Mouse (Mus musculus) MEL (cell line): ENCODE results near the gene Laptm4a. TPM values are rescaled to one million over a fixed set of nuclear protein-coding genes. Genes with fewer than 3 reads are reported as not detected.

Experiments used
- DNase-seq: peaks from one replicate; pipeline ENCODE4 v3.0.0; 2011; ENCODE audit warnings: low read depth, low spot score
- H3K27ac ChIP-seq: 2 replicates; pipeline ENCODE4 v1.5.1; 2012; ENCODE audit warnings: low read depth, mild to moderate bottlenecking, control low read depth, low read length, moderate library complexity; ENCODE audit not compliant: control insufficient read depth
- H3K27me3 ChIP-seq, 2 experiments: fragments of 150-350 bp in 1 of 2; sonication (generic) in 1 of 2; 2 replicates each; pipeline ENCODE4 v1.6.1; 2012; ENCODE audit warnings: low read length in 2 of 2, mild to moderate bottlenecking in 2 of 2, improper control_type of control experiment in 1 of 2, moderate library complexity in 1 of 2; ENCODE audit not compliant: insufficient read depth in 2 of 2, control insufficient read depth in 1 of 2
- H3K36me3 ChIP-seq, 2 experiments: 2 replicates each; pipeline ENCODE4 v1.6.1; 2012 to 2014; ENCODE audit warnings: low read length in 2 of 2, improper control_type of control experiment in 1 of 2, inconsistent platforms in 1 of 2, mild to moderate bottlenecking in 1 of 2; ENCODE audit not compliant: insufficient read depth in 2 of 2, control insufficient read depth in 1 of 2
- H3K4me1 ChIP-seq, 2 experiments: fragments of 150-350 bp in 1 of 2; sonication (generic) in 1 of 2; 2 replicates each; pipeline ENCODE4 v1.6.1; 2012; ENCODE audit warnings: low read length in 2 of 2, improper control_type of control experiment in 1 of 2, mild to moderate bottlenecking in 1 of 2; ENCODE audit not compliant: insufficient read depth in 2 of 2, control insufficient read depth in 1 of 2
- H3K4me3 ChIP-seq, 2 experiments: fragments of 150-350 bp in 1 of 2; sonication (generic) in 1 of 2; 2 replicates each; pipeline ENCODE4 v1.5.1; 2012; ENCODE audit warnings: low read depth in 2 of 2, low read length in 2 of 2, mild to moderate bottlenecking in 2 of 2, moderate library complexity in 2 of 2, control low read depth in 1 of 2, improper control_type of control experiment in 1 of 2; ENCODE audit not compliant: control insufficient read depth in 1 of 2, insufficient read depth in 1 of 2
- H3K79me2 ChIP-seq: 2 replicates; pipeline ENCODE4 v1.6.1; 2012; ENCODE audit warnings: mild to moderate bottlenecking, low read length, moderate library complexity; ENCODE audit not compliant: control insufficient read depth, poor library complexity, insufficient read depth
- H3K9ac ChIP-seq: 2 replicates; pipeline ENCODE4 v1.6.1; 2012; ENCODE audit warnings: low read depth, mild to moderate bottlenecking, control low read depth, low read length, moderate library complexity; ENCODE audit not compliant: control insufficient read depth, poor library complexity, severe bottlenecking
- H3K9me3 ChIP-seq: fragments of 150-350 bp; sonication (generic); replicated peaks from 2 replicates; pipeline ENCODE4 v1.6.1; 2012; ENCODE audit warnings: mild to moderate bottlenecking, low read length, improper control_type of control experiment, moderate library complexity; ENCODE audit not compliant: insufficient read depth
- BHLHE40 ChIP-seq: IDR thresholded peaks from 2 replicates; pipeline ENCODE4 v1.6.1; 2012; ENCODE audit warnings: low read depth, mild to moderate bottlenecking, inconsistent platforms, low read length, improper control_type of control experiment, borderline replicate concordance
- CHD2 ChIP-seq: IDR thresholded peaks from 2 replicates; pipeline ENCODE4 v1.6.1; 2011; ENCODE audit warnings: low read length, improper control_type of control experiment
- CTCF ChIP-seq, 3 experiments: IDR thresholded peaks in 2 of 3; conservative IDR thresholded peaks in 1 of 3; 2 replicates each; pipeline ENCODE4 v1.5.1; 2011 to 2012; ENCODE audit warnings: low read length in 3 of 3, low read depth in 2 of 3, mild to moderate bottlenecking in 2 of 3, improper control_type of control experiment in 1 of 3, inconsistent platforms in 1 of 3, mixed read lengths in 1 of 3, moderate library complexity in 1 of 3; ENCODE audit not compliant: control insufficient read depth in 1 of 3, insufficient read depth in 1 of 3, poor library complexity in 1 of 3, severe bottlenecking in 1 of 3
- E2F4 ChIP-seq: IDR thresholded peaks from 2 replicates; pipeline ENCODE4 v1.6.1; 2011; ENCODE audit warnings: low read depth, low read length, improper control_type of control experiment, borderline replicate concordance
- ELF1 ChIP-seq: IDR thresholded peaks from 2 replicates; pipeline ENCODE4 v1.6.1; 2014; ENCODE audit warnings: low read depth, mild to moderate bottlenecking, inconsistent platforms, low read length, improper control_type of control experiment, moderate library complexity
- EP300 ChIP-seq, 2 experiments: IDR thresholded peaks; 2 replicates each; pipeline ENCODE4 v1.6.1; 2011; ENCODE audit warnings: improper control_type of control experiment in 2 of 2, low read length in 2 of 2, low read depth in 1 of 2, mild to moderate bottlenecking in 1 of 2
- ETS1 ChIP-seq: IDR thresholded peaks from 2 replicates; pipeline ENCODE4 v1.6.1; 2012; ENCODE audit warnings: low read depth, mild to moderate bottlenecking, inconsistent platforms, low read length, improper control_type of control experiment, moderate library complexity
- GABPA ChIP-seq: IDR thresholded peaks from 2 replicates; pipeline ENCODE4 v1.6.1; 2012; ENCODE audit warnings: low read depth, mild to moderate bottlenecking, inconsistent platforms, low read length, improper control_type of control experiment, moderate library complexity
- GATA1 ChIP-seq: IDR thresholded peaks from 2 replicates; pipeline ENCODE4 v1.6.1; 2011; ENCODE audit warnings: low read depth, low read length, improper control_type of control experiment
- KAT2A ChIP-seq: conservative IDR thresholded peaks from 2 replicates; pipeline ENCODE4 v1.6.1; 2012; ENCODE audit warnings: low read depth, low read length, improper control_type of control experiment, inconsistent platforms
- MAFK ChIP-seq: IDR thresholded peaks from 2 replicates; pipeline ENCODE4 v1.6.1; 2011; ENCODE audit warnings: low read depth, mild to moderate bottlenecking, low read length, improper control_type of control experiment, borderline replicate concordance
- MAX ChIP-seq: IDR thresholded peaks from 2 replicates; pipeline ENCODE4 v1.6.1; 2011; ENCODE audit warnings: low read length, improper control_type of control experiment
- MAZ ChIP-seq: IDR thresholded peaks from 2 replicates; pipeline ENCODE4 v1.6.1; 2012; ENCODE audit warnings: low read depth, mild to moderate bottlenecking, inconsistent platforms, low read length, improper control_type of control experiment
- MXI1 ChIP-seq: IDR thresholded peaks from 2 replicates; pipeline ENCODE4 v1.6.1; 2011; ENCODE audit warnings: mild to moderate bottlenecking, low read depth, low read length, improper control_type of control experiment
- MYB ChIP-seq: IDR thresholded peaks from 2 replicates; pipeline ENCODE4 v1.6.1; 2011; ENCODE audit warnings: mild to moderate bottlenecking, low read depth, low read length, improper control_type of control experiment
- MYC ChIP-seq: IDR thresholded peaks from 2 replicates; pipeline ENCODE4 v1.6.1; 2011; ENCODE audit warnings: low read depth, mild to moderate bottlenecking, low read length, improper control_type of control experiment, moderate library complexity
- NELFE ChIP-seq: IDR thresholded peaks from 2 replicates; pipeline ENCODE4 v1.6.1; 2011; ENCODE audit warnings: low read depth, low read length, improper control_type of control experiment
- POLR2AphosphoS2 ChIP-seq: IDR thresholded peaks from 2 replicates; pipeline ENCODE4 v1.6.1; 2011; ENCODE audit warnings: low read length, improper control_type of control experiment
- POLR2AphosphoS5 ChIP-seq: IDR thresholded peaks from 2 replicates; pipeline ENCODE4 v1.6.1; 2012; ENCODE audit warnings: low read depth, borderline replicate concordance, mild to moderate bottlenecking, inconsistent platforms, low read length, moderate library complexity, mixed read lengths
- RAD21 ChIP-seq: IDR thresholded peaks from 2 replicates; pipeline ENCODE4 v1.6.1; 2011; ENCODE audit warnings: mild to moderate bottlenecking, low read depth, low read length, improper control_type of control experiment
- RCOR1 ChIP-seq: IDR thresholded peaks from 2 replicates; pipeline ENCODE4 v1.6.1; 2012; ENCODE audit warnings: low read depth, mild to moderate bottlenecking, inconsistent platforms, low read length, improper control_type of control experiment
- SIN3A ChIP-seq: IDR thresholded peaks from 2 replicates; pipeline ENCODE4 v1.6.1; 2012; ENCODE audit warnings: low read length, improper control_type of control experiment, inconsistent platforms
- SMC3 ChIP-seq: IDR thresholded peaks from 2 replicates; pipeline ENCODE4 v1.6.1; 2011; ENCODE audit warnings: low read depth, low read length, improper control_type of control experiment
- TAL1 ChIP-seq: IDR thresholded peaks from 2 replicates; pipeline ENCODE4 v1.6.1; 2012; ENCODE audit warnings: mild to moderate bottlenecking, inconsistent platforms, low read length, moderate library complexity, mixed read lengths
- TBP ChIP-seq: IDR thresholded peaks from 2 replicates; pipeline ENCODE4 v1.8.0; 2011; ENCODE audit warnings: low read depth, low read length, improper control_type of control experiment
- TCF12 ChIP-seq: IDR thresholded peaks from 2 replicates; pipeline ENCODE4 v1.6.1; 2014; ENCODE audit warnings: low read depth, mild to moderate bottlenecking, inconsistent platforms, low read length, improper control_type of control experiment, moderate library complexity
- UBTF ChIP-seq: IDR thresholded peaks from 2 replicates; pipeline ENCODE4 v1.6.1; 2012; ENCODE audit warnings: low read depth, mild to moderate bottlenecking, inconsistent platforms, low read length, improper control_type of control experiment, moderate library complexity, borderline replicate concordance; ENCODE audit not compliant: insufficient read depth
- USF2 ChIP-seq, 2 experiments: IDR thresholded peaks; 2 replicates each; pipeline ENCODE4 v1.6.1; 2011 to 2012; ENCODE audit warnings: improper control_type of control experiment in 2 of 2, low read length in 2 of 2, borderline replicate concordance in 1 of 2, inconsistent platforms in 1 of 2, low read depth in 1 of 2, mild to moderate bottlenecking in 1 of 2; ENCODE audit not compliant: insufficient read depth in 1 of 2
- ZC3H11A ChIP-seq: IDR thresholded peaks from 2 replicates; pipeline ENCODE4 v1.6.1; 2012; ENCODE audit warnings: low read depth, mild to moderate bottlenecking, inconsistent platforms, low read length, improper control_type of control experiment
- ZNF384 ChIP-seq: IDR thresholded peaks from 2 replicates; pipeline ENCODE4 v1.6.1; 2012; ENCODE audit warnings: low read depth, mild to moderate bottlenecking, inconsistent platforms, low read length, improper control_type of control experiment
- polyA plus RNA-seq, 2 experiments: library from polyadenylated mRNA; stranded (reverse) in 1 of 2; unstranded in 1 of 2; fragments of >175 nt in 1 of 2; fragments of >200 nt in 1 of 2; gene quantifications; 2 replicates each; pipeline versions ENCODE4 v1.2.1 to v1.2.4; 2012; ENCODE audit warnings: low replicate concordance in 2 of 2, low read depth in 1 of 2; ENCODE audit not compliant: insufficient read length in 2 of 2, insufficient read depth in 1 of 2, missing spikeins in 1 of 2
- total RNA-seq: library from RNA; depleted of rRNA; stranded (reverse); fragments of 300-350 nt; gene quantifications from 2 replicates; pipeline ENCODE4 v1.2.3, GENCODE M21; 2012

Laptm4a gene
- total and polyA plus RNA-seq, 3 experiments, result 49.0 to 49.7 TPM; not detected in 1

DNA sequence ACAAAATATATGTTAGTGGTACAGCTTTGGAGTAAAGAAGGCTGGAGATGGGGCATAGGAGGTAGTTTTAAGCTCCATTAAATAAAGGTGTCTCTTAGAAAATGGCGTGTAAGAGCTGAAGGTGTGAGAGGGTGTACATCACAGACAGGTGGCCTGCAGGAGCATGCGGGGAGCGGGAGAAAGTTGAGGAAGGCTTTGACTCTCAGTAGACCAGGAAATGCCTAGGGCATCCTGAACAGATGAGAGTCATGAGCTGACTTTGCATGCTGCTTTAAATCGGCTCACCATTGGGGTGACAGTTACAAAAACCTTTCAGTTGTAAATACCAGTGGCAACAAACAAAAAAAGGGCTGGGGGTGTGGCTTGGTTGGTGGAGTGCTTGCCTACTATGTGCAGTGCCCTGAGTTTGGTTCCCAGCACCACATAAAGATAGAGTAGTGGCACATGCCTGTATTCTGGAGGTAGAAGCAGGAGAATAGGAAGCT, 19.7 kb downstream of the Laptm4a start:
- H3K27ac ChIP-seq, result no peak overlapping the region
- no peaks in the 10 kb centered on the region for H3K27me3 ChIP-seq
- no peaks in the 10 kb centered on the region for H3K79me2 ChIP-seq
- no peak overlapping the region for H3K9ac ChIP-seq
- H3K36me3 ChIP-seq, result peaks cover 2% of the 10 kb centered on the region in 2 experiments; a peak in 3 of 4 replicates
- DNase-seq, result no peak
- no peaks in the 10 kb centered on the region for H3K9me3 ChIP-seq
- no peak overlapping the region for H3K4me3 ChIP-seq
- peaks cover 0 to 4% of the 10 kb centered on the region in 2 experiments; a peak in 1 of 4 replicates for H3K4me1 ChIP-seq
- TF ChIP-seq TBP (no peak), ETS1 (no peak), ZC3H11A (no peak), MAZ (no peak), NELFE (no peak), RCOR1 (no peak), ELF1 (no peak), KAT2A (no peak)
- TF ChIP-seq, all 39 proteins: peak for 0

GRCm38 (mm10) chr12:8941699-8942392, 20.4 kb downstream of the Laptm4a start:
- no peak overlapping the region for H3K9ac ChIP-seq
- H3K9me3 ChIP-seq, result no peaks in the 10 kb centered on the region
- H3K27me3 ChIP-seq, result no peaks in the 10 kb centered on the region
- peaks cover 0 to 4% of the 10 kb centered on the region in 2 experiments; a peak in 1 of 4 replicates for H3K4me1 ChIP-seq
- peak; percentile 88 for DNase-seq
- peaks cover 0 to 2% of the 10 kb centered on the region in 2 experiments; a peak in 2 of 4 replicates for H3K36me3 ChIP-seq
- no peak overlapping the region for H3K4me3 ChIP-seq
- 0 out of 2 replicates have a peak overlapping the region, but pooled peaks have one; percentile 23 for H3K27ac ChIP-seq
- no peaks in the 10 kb centered on the region for H3K79me2 ChIP-seq
- TF ChIP-seq GATA1 (peak; percentile 88), E2F4 (no peak), NELFE (no peak), POLR2AphosphoS5 (no peak), TCF12 (0 out of 2 replicates have a peak, but pooled peaks have one; percentile 47), UBTF (no peak), SMC3 (peak; percentile 8; the same call in 1 of the 2 replicates), MAZ (no peak), ZNF384 (no peak), EP300 (IDR thresholded peaks at IDR 0.05; ENCODE audit: low read depth in 1 of 2, low read length in 2 of 2) (peak; percentile 43 to 64; a peak in 3 of 4 replicates), CHD2 (no peak), MAFK (no peak), ETS1 (peak; percentile 53; the same call in 1 of the 2 replicates), MAX (no peak), MYB (no peak), CTCF (IDR thresholded peaks at IDR 0.05 in 2 of 3, conservative IDR thresholded peaks at IDR 0.05 in 1 of 3; ENCODE audit: control insufficient read depth in 1 of 3, insufficient read depth in 1 of 3, low read depth in 2 of 3, low read length in 3 of 3, poor library complexity in 1 of 3, severe bottlenecking in 1 of 3) (no peak), BHLHE40 (no peak), RCOR1 (peak; percentile 100), TAL1 (0 out of 2 replicates have a peak, but pooled peaks have one; percentile 10), TBP (0 out of 2 replicates have a peak, but pooled peaks have one; percentile 25), SIN3A (peak; percentile 44; the same call in 1 of the 2 replicates), GABPA (no peak), MXI1 (peak; percentile 62; the same call in 1 of the 2 replicates), RAD21 (no peak), USF2 (IDR thresholded peaks at IDR 0.05; ENCODE audit: borderline replicate concordance in 1 of 2, insufficient read depth in 1 of 2, low read depth in 1 of 2, low read length in 2 of 2) (no peak), POLR2AphosphoS2 (no peak), MYC (peak; percentile 72; the same call in 1 of the 2 replicates)
